Mouse (Mus musculus): ENCODE data around the gene 4930583I09Rik.

DNA sequence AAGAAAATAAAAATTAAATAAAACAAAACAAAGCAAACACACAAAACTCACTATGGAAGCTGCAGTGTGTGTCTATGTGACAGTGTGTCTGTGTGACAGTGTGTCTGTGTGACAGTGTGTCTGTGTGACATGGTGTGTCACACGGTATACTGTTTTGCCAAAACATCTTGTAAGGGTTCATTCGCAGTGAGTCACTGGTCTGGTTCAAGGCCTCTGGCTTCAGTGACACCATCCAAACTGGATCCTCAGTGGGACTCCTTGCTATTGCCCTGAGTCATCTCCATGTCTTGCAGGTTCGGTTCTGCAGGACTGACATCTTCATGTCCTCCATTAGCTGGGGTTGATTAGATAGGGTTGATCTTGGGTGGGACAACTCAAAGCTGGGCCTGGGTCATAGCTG is 43.8 kb downstream of the 4930583I09Rik start:
- TF ChIP-seq POLR2A (IDR thresholded peaks at IDR 0.05; ENCODE audit: control insufficient read depth, low read depth, low read length) (no peak), CTCF (IDR thresholded peaks at IDR 0.05; ENCODE audit: control insufficient read depth, insufficient read depth, insufficient replicate concordance, low read depth, low read length) (no peak)
